Mouse (Mus musculus): ENCODE measurements around the gene Crtap. TPM values are rescaled to one million over a fixed set of nuclear protein-coding genes. Genes with fewer than 3 reads are reported as not detected.

Crtap gene
- polyA plus RNA-seq, 1 experiment from 2014 or later: 131 TPM

- H3K4me2 ChIP-seq: no peak overlapping the region
- no peak for ATAC-seq (ENCODE audit: insufficient number of reproducible peaks, insufficient read depth, low FRiP score, low TSS enrichment, low read depth)
- H3K9me3 ChIP-seq: 0 out of 2 replicates have a peak, but pooled peaks cover 3% of the 10 kb centered on the region
- H3K4me1 ChIP-seq: no peaks in the 10 kb centered on the region
- no peak overlapping the region for H3K9ac ChIP-seq
- H3K36me3 ChIP-seq: peaks cover 30% of the 10 kb centered on the region
- 22% methylated on average over 11 of the region's 11 CpGs for WGBS
- H3K27me3 ChIP-seq: no peaks in the 10 kb centered on the region
- no peak overlapping the region for H3K27ac ChIP-seq
- H3K4me3 ChIP-seq: no peak overlapping the region
Measured at GRCm38 (mm10) chr9:114415701-114416100, 25.2 kb upstream of the Crtap start.

- Histone ChIP-seq H3K4me2 (no peak overlapping the region), H3K9ac (no peak overlapping the region), H3K9me3 (0 out of 2 replicates have a peak, but pooled peaks cover 3% of the 10 kb centered on the region), H3K36me3 (peaks cover 38% of the 10 kb centered on the region), H3K27me3 (no peaks in the 10 kb centered on the region), H3K4me1 (no peaks in the 10 kb centered on the region), H3K27ac (no peak overlapping the region), H3K4me3 (no peak overlapping the region)
- no peak for ATAC-seq (ENCODE audit: insufficient number of reproducible peaks, insufficient read depth, low FRiP score, low TSS enrichment, low read depth)
- 79% methylated on average over 12 of the region's 12 CpGs for WGBS
Measured at GRCm38 (mm10) chr9:114413866-114414265, 23.4 kb upstream of the Crtap start.

DNA sequence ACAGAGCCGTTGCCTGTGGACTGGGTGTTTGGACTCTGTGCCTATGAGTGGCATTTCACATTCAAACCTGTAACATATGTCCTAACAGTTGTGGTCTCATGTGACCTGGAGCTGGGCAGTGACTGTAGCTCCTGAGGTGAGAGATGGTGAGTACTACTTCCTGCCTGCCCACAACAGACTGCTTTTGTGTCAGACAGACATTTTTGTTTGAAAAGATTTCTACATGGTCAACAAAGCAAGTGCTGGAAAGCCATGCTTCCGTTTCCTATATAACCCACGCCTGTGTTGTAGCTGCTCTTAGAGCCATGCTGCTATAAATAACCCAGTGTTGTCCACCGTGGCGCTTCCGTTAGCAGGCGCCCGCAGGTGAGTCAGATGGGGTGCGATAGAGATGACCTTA lies 21.9 kb upstream of the Crtap start:
- no peak for ATAC-seq (ENCODE audit: insufficient number of reproducible peaks, insufficient read depth, low FRiP score, low TSS enrichment, low read depth)
- Histone ChIP-seq H3K4me1 (no peaks in the 10 kb centered on the region), H3K36me3 (peaks cover 52% of the 10 kb centered on the region), H3K4me3 (no peak overlapping the region), H3K4me2 (no peak overlapping the region), H3K9me3 (0 out of 2 replicates have a peak, but pooled peaks cover 3% of the 10 kb centered on the region), H3K9ac (no peak overlapping the region), H3K27me3 (no peaks in the 10 kb centered on the region), H3K27ac (no peak overlapping the region)
- WGBS: 93% methylated on average over 9 of the region's 9 CpGs

DNA sequence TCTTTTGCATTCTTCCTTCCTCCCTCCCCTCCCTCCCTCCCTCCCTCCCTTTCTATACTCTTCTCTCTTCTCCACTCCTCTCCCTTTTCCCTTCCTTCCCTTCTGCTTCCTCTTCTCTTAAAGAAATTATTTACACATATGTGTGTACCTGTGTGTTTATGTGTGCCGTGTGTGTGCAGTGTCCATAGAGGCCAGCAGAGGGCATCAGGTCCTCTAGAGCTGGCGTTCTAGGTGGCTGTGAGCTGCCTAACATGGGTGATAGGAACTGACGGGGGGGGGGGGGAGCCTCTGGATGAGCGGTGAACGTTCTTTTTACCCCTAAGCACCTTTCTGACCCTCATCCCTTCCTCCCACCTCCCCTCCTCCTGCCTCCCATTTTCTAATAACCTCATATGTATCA lies 20.8 kb upstream of the Crtap start:
- H3K4me2 ChIP-seq: no peak overlapping the region
- no peaks in the 10 kb centered on the region for H3K27me3 ChIP-seq
- ATAC-seq (ENCODE audit: insufficient number of reproducible peaks, insufficient read depth, low FRiP score, low TSS enrichment, low read depth): no peak
- peaks cover 58% of the 10 kb centered on the region for H3K36me3 ChIP-seq
- no peak overlapping the region for H3K27ac ChIP-seq
- WGBS: 87% methylated on average over 5 of the region's 5 CpGs
- H3K4me3 ChIP-seq: no peak overlapping the region
- no peaks in the 10 kb centered on the region for H3K4me1 ChIP-seq
- 0 out of 2 replicates have a peak, but pooled peaks cover 3% of the 10 kb centered on the region for H3K9me3 ChIP-seq
- H3K9ac ChIP-seq: no peak overlapping the region

GRCm38 (mm10) chr9:114410313-114410862 lies 19.9 kb upstream of the Crtap start:
- 90% methylated on average over 11 of the region's 11 CpGs for WGBS
- no peak overlapping the region for H3K4me2 ChIP-seq
- peaks cover 68% of the 10 kb centered on the region for H3K36me3 ChIP-seq
- no peaks in the 10 kb centered on the region for H3K27me3 ChIP-seq
- H3K4me1 ChIP-seq: no peaks in the 10 kb centered on the region
- no peak overlapping the region for H3K27ac ChIP-seq
- no peak overlapping the region for H3K9ac ChIP-seq
- H3K9me3 ChIP-seq: 0 out of 2 replicates have a peak, but pooled peaks cover 3% of the 10 kb centered on the region
- no peak for ATAC-seq (ENCODE audit: insufficient number of reproducible peaks, insufficient read depth, low FRiP score, low TSS enrichment, low read depth)
- H3K4me3 ChIP-seq: no peak overlapping the region

DNA sequence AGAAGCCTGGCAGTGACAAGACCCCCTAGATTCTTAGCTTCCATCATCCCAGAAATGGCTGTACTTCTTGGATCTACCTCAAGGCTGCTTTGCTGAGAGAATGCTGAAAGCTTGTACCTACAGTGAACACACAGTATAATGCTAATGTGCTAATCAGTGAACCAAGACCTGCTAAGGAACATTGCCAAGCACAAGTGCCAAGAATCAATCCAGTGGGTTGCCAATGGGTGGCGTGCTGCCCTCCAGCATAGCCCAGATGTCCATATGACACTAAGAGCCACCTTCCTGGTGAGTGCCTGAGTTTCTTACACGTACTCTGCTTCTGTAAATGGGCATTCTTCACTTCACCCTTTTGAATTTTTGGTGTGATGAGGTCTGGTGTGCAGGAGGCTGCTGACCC lies 17.2 kb upstream of the Crtap start:
- H3K4me2 ChIP-seq: no peak overlapping the region
- no peak overlapping the region for H3K27ac ChIP-seq
- peaks cover 78% of the 10 kb centered on the region for H3K36me3 ChIP-seq
- ATAC-seq (ENCODE audit: insufficient number of reproducible peaks, insufficient read depth, low FRiP score, low TSS enrichment, low read depth): no peak
- H3K9me3 ChIP-seq: 0 out of 2 replicates have a peak, but pooled peaks cover 3% of the 10 kb centered on the region
- H3K4me3 ChIP-seq: no peak overlapping the region
- 93% methylated on average over 2 of the region's 2 CpGs for WGBS
- H3K9ac ChIP-seq: no peak overlapping the region
- no peaks in the 10 kb centered on the region for H3K4me1 ChIP-seq
- H3K27me3 ChIP-seq: no peaks in the 10 kb centered on the region

DNA sequence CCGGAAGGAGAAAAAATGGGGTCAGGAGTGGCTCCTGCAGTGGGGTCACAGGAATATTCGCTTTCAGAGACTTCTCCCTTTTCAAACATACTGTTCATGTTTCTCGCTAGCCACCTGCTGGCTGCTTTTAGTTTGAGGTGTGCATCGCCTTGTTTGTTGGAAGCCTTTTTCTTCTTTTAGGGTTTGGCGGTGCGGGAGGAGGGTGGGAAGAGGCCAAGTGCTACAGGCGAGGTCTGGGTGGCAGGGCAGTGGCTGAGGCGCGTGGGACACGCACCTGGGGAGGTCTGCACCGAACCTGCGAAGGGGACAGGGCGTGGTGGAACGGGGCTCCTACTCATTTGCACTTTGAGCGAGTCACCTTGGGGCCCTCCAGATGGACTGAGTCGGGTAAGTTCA lies 11.2 kb upstream of the Crtap start:
- Histone ChIP-seq H3K9ac (peak overlapping the region; percentile 90), H3K27me3 (no peaks in the 10 kb centered on the region), H3K4me2 (peak overlapping the region; percentile 78), H3K4me3 (peak overlapping the region; percentile 87), H3K27ac (peak overlapping the region; percentile 92), H3K4me1 (peaks cover 11% of the 10 kb centered on the region), H3K9me3 (no peaks in the 10 kb centered on the region), H3K36me3 (peaks cover 28% of the 10 kb centered on the region)
- WGBS: 4% methylated on average over 16 of the region's 16 CpGs
- ATAC-seq (ENCODE audit: insufficient number of reproducible peaks, insufficient read depth, low FRiP score, low TSS enrichment, low read depth): no peak

DNA sequence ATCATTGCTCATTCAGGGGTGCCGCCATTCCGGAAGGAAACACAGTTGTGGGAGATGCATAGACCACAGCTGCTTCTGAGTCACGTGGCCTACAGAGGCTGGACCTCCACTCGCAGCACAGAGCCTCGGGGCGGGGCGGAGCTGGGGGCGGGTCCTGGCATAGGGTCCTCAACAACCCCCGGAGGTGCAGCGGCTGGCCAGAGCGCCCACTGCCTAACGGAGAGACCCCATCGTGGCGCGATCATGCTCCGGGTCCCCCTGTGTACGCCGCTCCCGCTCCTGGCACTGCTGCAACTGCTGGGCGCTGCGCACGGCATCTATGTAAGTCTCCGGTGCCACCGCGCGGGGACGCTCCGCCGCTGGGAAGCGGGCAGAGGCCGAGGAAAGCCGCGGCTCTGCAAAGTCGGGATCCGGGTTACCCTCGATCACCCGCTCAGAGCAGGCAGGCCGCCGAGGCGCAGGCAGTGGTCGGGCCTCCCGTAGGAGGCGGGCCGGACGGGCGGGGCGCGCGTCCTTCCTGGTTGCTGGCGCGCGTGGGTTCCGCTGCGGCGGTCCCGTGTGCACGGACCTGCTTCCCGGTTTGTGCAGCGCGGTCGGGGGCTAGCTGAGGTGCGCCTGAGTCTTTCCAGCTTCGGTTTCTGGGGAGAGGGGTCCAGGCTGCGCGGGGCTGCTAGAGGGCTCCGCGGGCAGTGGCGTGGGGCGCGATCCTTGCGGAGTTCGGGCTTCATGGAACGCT lies 10.6 kb upstream of the Crtap start, which contains the start of the genes Glb1 and Tmppe:
TSS of gene Glb1 (plus strand) at position 128 of the 736 bp plus-strand sequence.
TSS of gene Tmppe (plus strand) at position 157 of the 736 bp plus-strand sequence.
- H3K4me3 ChIP-seq: peak within 1 kb of the TSS; percentile 87
- under 1% methylated on average over 73 of the region's 73 CpGs for WGBS
- H3K9ac ChIP-seq: peak within 1 kb of the TSS; percentile 90
- H3K36me3 ChIP-seq: peaks cover 22% of the 10 kb centered on the region
- no peaks in the 10 kb centered on the region for H3K9me3 ChIP-seq
- ATAC-seq (ENCODE audit: insufficient number of reproducible peaks, insufficient read depth, low FRiP score, low TSS enrichment, low read depth): peak; percentile 95
- H3K27me3 ChIP-seq: no peaks in the 10 kb centered on the region
- peak within 1 kb of the TSS; percentile 92 for H3K27ac ChIP-seq
- peaks cover 11% of the 10 kb centered on the region for H3K4me1 ChIP-seq
- peak within 1 kb of the TSS; percentile 78 for H3K4me2 ChIP-seq

DNA sequence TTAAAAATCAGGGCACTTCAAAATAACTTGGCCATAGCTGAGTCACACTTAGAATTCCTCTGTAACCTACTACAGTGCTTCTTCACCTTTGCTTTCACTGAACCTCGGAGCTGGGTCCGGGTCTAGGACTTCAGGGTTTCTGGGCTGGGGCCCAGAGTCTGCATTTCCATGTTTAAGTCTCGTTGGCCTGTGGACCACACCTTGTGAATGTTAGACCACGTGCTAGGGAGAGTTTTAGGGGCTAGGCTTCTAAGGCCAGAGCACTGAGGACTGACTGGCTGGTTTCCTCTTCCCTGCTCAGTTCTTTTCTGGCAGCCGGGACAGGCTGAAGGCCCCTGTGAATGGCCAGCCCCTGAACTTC lies 10.1 kb upstream of the Crtap start:
- H3K36me3 ChIP-seq: peaks cover 17% of the 10 kb centered on the region
- H3K27ac ChIP-seq: peak overlapping the region; percentile 92
- H3K9ac ChIP-seq: peak overlapping the region; percentile 90

GRCm38 (mm10) chr9:114399680-114400079 lies 9.2 kb upstream of the Crtap start:
- Histone ChIP-seq H3K27ac (no peak overlapping the region), H3K4me3 (no peak overlapping the region), H3K9me3 (no peaks in the 10 kb centered on the region), H3K4me1 (peaks cover 11% of the 10 kb centered on the region), H3K27me3 (no peaks in the 10 kb centered on the region), H3K9ac (no peak overlapping the region), H3K4me2 (no peak overlapping the region), H3K36me3 (peaks cover 8% of the 10 kb centered on the region)
- WGBS: 92% methylated on average over 12 of the region's 12 CpGs
- ATAC-seq (ENCODE audit: insufficient number of reproducible peaks, insufficient read depth, low FRiP score, low TSS enrichment, low read depth): no peak

More for the DNA sequence above, 10.1 kb upstream of the Crtap start:
- Histone ChIP-seq H3K4me1 (peaks cover 11% of the 10 kb centered on the region), H3K4me2 (peak overlapping the region; percentile 78), H3K4me3 (peak overlapping the region; percentile 87), H3K27me3 (no peaks in the 10 kb centered on the region), H3K9me3 (no peaks in the 10 kb centered on the region)
- WGBS: 21% methylated on average over 5 of the region's 5 CpGs
- no peak for ATAC-seq (ENCODE audit: insufficient number of reproducible peaks, insufficient read depth, low FRiP score, low TSS enrichment, low read depth)

- Histone ChIP-seq H3K27ac (no peak overlapping the region), H3K27me3 (no peaks in the 10 kb centered on the region), H3K9me3 (no peaks in the 10 kb centered on the region), H3K9ac (no peak overlapping the region), H3K4me3 (no peak overlapping the region), H3K36me3 (no peaks in the 10 kb centered on the region), H3K4me1 (peaks cover under 1% of the 10 kb centered on the region; the same call in 1 of the 2 replicates), H3K4me2 (no peak overlapping the region)
- ATAC-seq (ENCODE audit: insufficient number of reproducible peaks, insufficient read depth, low FRiP score, low TSS enrichment, low read depth): no peak
- 81% methylated on average over 4 of the region's 4 CpGs for WGBS
Measured at GRCm38 (mm10) chr9:114395258-114395657, 4.8 kb upstream of the Crtap start.

DNA sequence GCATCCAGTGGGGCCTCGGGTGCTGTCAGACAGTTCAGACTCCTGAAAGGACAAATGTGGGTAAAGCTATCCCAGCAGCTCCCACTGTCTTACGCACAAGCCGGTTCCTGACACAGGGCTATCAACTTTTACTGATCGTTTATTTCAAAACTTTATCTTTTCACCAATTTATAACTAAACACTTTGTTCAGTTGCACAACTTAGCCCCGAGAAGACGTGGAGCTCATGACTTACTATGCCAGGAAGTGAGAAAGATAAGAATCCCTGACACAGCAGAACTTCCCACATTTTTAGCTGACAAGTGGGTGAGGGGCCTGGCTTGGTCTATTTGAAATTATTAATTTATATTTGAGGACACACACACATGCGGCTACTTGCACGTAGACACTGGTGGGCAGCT lies 4.2 kb upstream of the Crtap start:
- ATAC-seq (ENCODE audit: insufficient number of reproducible peaks, insufficient read depth, low FRiP score, low TSS enrichment, low read depth): no peak
- Histone ChIP-seq H3K4me1 (no peaks in the 10 kb centered on the region; the same call in 1 of the 2 replicates), H3K27me3 (no peaks in the 10 kb centered on the region), H3K9ac (no peak overlapping the region), H3K4me3 (no peak overlapping the region), H3K9me3 (no peaks in the 10 kb centered on the region), H3K4me2 (no peak overlapping the region), H3K27ac (no peak overlapping the region), H3K36me3 (no peaks in the 10 kb centered on the region)
- WGBS: 86% methylated on average over 8 of the region's 8 CpGs

Measured in embryonic facial prominence, embryonic 13.5 days (tissue).